Mouse (Mus musculus): ENCODE measurements around the gene Mmp9.

GRCm38 (mm10) chr2:164899034-164899433 is 41.5 kb upstream of the Mmp9 start:
- TF ChIP-seq FLI1 (IDR thresholded peaks at IDR 0.05; ENCODE audit: low read length) (no peak), GATA1 (IDR thresholded peaks at IDR 0.05; ENCODE audit: borderline replicate concordance, low read length) (no peak)
